Mouse (Mus musculus) hindlimb bud, embryonic 11.5 days (tissue): ENCODE measurements around the gene Gm8011.
"Not testable (repeated sequence)": the region's sequence is repeated elsewhere in the genome, so short reads cannot be mapped to it uniquely, and the experiment has no call there.

Source experiments
- DNase-seq: peaks from one replicate; pipeline ENCODE4 v3.0.0-alpha.2; 2012; ENCODE audit warnings: low read depth, low spot score; ENCODE audit errors: extremely low spot score

Gm8011 gene

DNA sequence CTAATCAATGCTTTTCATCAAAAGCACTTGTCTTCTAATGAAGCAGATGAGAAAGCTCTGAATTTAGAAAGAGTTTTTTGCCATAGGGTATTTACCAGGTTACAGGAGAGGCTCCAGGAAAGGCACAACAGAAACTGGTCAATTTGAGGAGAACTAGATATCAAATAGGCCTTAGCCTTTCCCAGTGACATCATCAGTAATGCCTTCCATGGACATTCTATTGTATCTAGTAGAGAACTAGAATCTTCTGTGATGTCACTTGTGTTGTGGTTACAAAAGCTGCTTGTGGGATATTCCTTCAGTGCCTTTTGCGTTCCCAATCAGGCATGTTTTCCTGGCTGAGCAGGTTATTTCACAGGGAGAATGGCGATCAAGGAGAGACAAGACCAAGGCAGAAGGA, at the start of gene Gm8011:
Gene Gm8011 (plus strand): TSS at position 301 of the 400 bp plus-strand sequence.
- DNase-seq = not testable (repeated sequence)

DNA sequence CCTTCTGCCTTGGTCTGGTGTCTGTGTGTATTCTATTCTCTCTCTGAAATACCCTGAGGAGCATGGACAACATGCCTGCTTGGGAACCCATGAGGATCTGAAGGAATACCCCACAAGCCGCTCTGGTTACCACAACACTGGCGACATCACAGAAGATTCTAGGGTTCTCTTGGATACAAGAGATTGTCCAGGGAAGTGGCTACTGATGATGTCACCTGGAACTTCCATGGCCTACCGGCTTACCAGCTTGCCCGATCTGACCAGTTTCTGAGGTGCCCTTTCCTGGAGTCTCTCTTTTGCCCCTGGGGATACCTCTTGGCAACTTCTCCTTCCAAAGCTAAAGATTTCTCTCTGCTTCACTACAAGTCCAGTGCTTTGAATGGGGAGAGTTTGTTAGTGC, 24.1 kb upstream of the Gm8011 start, which contains the start of gene Gm8005:
Gene Gm8005 (minus strand): TSS at position 101 of the 400 bp plus-strand sequence.
- DNase-seq = not testable (repeated sequence)

DNA sequence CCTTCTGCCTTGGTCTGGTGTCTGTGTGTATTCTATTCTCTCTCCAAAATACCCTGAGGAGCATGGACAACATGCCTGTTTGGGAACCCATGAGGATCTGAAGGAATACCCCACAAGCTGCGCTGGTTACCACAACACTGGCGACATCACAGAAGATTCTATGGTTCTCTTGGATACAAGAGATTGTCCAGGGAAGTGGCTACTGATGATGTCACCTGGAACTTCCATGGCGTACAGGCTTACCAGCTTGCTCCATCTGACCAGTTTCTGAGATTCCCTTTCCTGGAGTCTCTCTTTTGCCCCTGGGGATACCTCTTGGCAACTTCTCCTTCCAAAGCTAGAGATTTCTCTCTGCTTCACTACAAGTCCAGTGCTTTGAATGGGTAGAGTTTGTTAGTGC, 38.6 kb downstream of the Gm8011 start, which contains the start of gene Gm8020:
Gene Gm8020 (minus strand): TSS at position 101 of the 400 bp plus-strand sequence.
- not testable (repeated sequence) for DNase-seq
